Comparison of ENCODE assay signal across 31 mouse cellular contexts in genomic region chr8:43283231-43283630, GRCm38 (mm10). TPM values are rescaled to one million over a fixed set of nuclear protein-coding genes. Genes with fewer than 3 reads are reported as not detected.
"Had no signal": no experiment of that assay in that cellular context is flagged by ENCODE, and none has a peak within 500 bp of the region (broad histone marks: within the 10 kb centered on the region; RNA-seq: fewer than 3 reads in every experiment).

No protein-coding gene starts in this region.

- H3K27ac ChIP-seq: heart, adult 2 months; heart, embryonic 13.5 days; heart, embryonic 15.5 days; hindbrain, embryonic 13.5 days; hindbrain, embryonic 15.5 days; hindbrain, postnatal 0 days; kidney, embryonic 15.5 days; kidney, postnatal 0 days; limb, embryonic 13.5 days; limb, embryonic 15.5 days; liver, embryonic 12.5 days had no signal

- DNase-seq: gastrocnemius, postnatal 14 days; gastrocnemius, postnatal 36 days; heart, adult 11 months; heart, adult 2 months; heart, postnatal 14 days; heart, postnatal 36 days; kidney, adult 11 months; kidney, adult 2 months; kidney, adult 9 months; kidney, postnatal 14 days; kidney, postnatal 36 days; layer of hippocampus, adult 9-11 months; layer of hippocampus, postnatal 36 days; left cerebral cortex, postnatal 4 days had no signal

- H3K4me1 ChIP-seq: heart, embryonic 13.5 days; heart, embryonic 15.5 days; hindbrain, embryonic 13.5 days; hindbrain, embryonic 15.5 days; kidney, embryonic 15.5 days; limb, embryonic 13.5 days; limb, embryonic 15.5 days; liver, embryonic 12.5 days had no signal

- H3K9me3 ChIP-seq: heart, embryonic 13.5 days; heart, embryonic 15.5 days; hindbrain, embryonic 13.5 days; hindbrain, embryonic 15.5 days; kidney, embryonic 15.5 days; limb, embryonic 13.5 days; limb, embryonic 15.5 days; liver, embryonic 12.5 days had no signal

- H3K4me2 ChIP-seq: heart, embryonic 11.5 days; heart, embryonic 13.5 days; heart, embryonic 15.5 days; hindbrain, embryonic 13.5 days; hindbrain, embryonic 15.5 days; kidney, embryonic 15.5 days; limb, embryonic 13.5 days; limb, embryonic 15.5 days; liver, embryonic 12.5 days had no signal

- H3K27me3 ChIP-seq: heart, embryonic 13.5 days; heart, embryonic 15.5 days; hindbrain, embryonic 13.5 days; hindbrain, embryonic 15.5 days; kidney, embryonic 15.5 days; limb, embryonic 13.5 days; limb, embryonic 15.5 days; liver, embryonic 12.5 days had no signal

- ATAC-seq: hindbrain, postnatal 0 days; intestine, embryonic 16.5 days; liver, embryonic 12.5 days had no signal

- H3K36me3 ChIP-seq: heart, embryonic 13.5 days; heart, embryonic 15.5 days; hindbrain, embryonic 13.5 days; hindbrain, embryonic 15.5 days; kidney, embryonic 15.5 days; limb, embryonic 13.5 days; limb, embryonic 15.5 days; liver, embryonic 12.5 days had no signal

- H3K4me3 ChIP-seq: heart, adult 2 months; heart, embryonic 13.5 days; heart, embryonic 15.5 days; hindbrain, embryonic 13.5 days; hindbrain, embryonic 15.5 days; kidney, embryonic 15.5 days; limb, embryonic 13.5 days; limb, embryonic 15.5 days; liver, embryonic 12.5 days had no signal

- H3K9ac ChIP-seq: heart, embryonic 13.5 days; heart, embryonic 15.5 days; hindbrain, embryonic 13.5 days; hindbrain, embryonic 15.5 days; kidney, embryonic 15.5 days; limb, embryonic 13.5 days; limb, embryonic 15.5 days; liver, embryonic 12.5 days had no signal

RNA-seq across cellular contexts. Expression of gene Zfp42, which starts 23.5 kb away (rescaled TPM):
- polyA plus RNA-seq: gonadal fat pad, adult 2 months; heart, adult 2 months; heart, embryonic 11.5 days; heart, embryonic 13.5 days; heart, embryonic 15.5 days; heart, postnatal 0 days; hindbrain, embryonic 11.5 days; hindbrain, embryonic 13.5 days; hindbrain, embryonic 15.5 days; hindbrain, postnatal 0 days; intestine, embryonic 16.5 days; kidney, adult 2 months; kidney, embryonic 15.5 days; kidney, postnatal 0 days; large intestine, adult 2 months; limb, embryonic 15.5 days; liver, adult 2 months; liver, embryonic 12.5 days had no signal
